Mouse (Mus musculus): ENCODE results near the gene Mrps18c. TPM values are rescaled to one million over a fixed set of nuclear protein-coding genes. Genes with fewer than 3 reads are reported as not detected.

The Mrps18c gene
- polyA plus RNA-seq, 1 experiment from 2014 or later: 199 TPM

- no peak overlapping the region for H3K9ac ChIP-seq (ENCODE audit: low read length)
- H3K4me2 ChIP-seq (ENCODE audit: low read depth, severe bottlenecking): no peak overlapping the region
- no peak for DNase-seq (ENCODE audit: low spot score)
- 82% methylated on average over 4 of the region's 4 CpGs for WGBS
- no peaks in the 10 kb centered on the region for H3K4me1 ChIP-seq (ENCODE audit: control insufficient read depth, insufficient read depth, low read length)
- no peaks in the 10 kb centered on the region for H3K9me3 ChIP-seq (ENCODE audit: control insufficient read depth, low read length)
- no peak for ATAC-seq (ENCODE audit: insufficient number of reproducible peaks, low FRiP score, low TSS enrichment, low read depth)
- no peak overlapping the region for H3K27ac ChIP-seq (replicated peaks; ENCODE audit: low read depth, low read length)
- H3K36me3 ChIP-seq (ENCODE audit: control insufficient read depth, insufficient read depth, low read length): no peaks in the 10 kb centered on the region
- H3K27me3 ChIP-seq (ENCODE audit: control insufficient read depth, insufficient read depth, low read length): no peaks in the 10 kb centered on the region; the same call in 1 of the 2 replicates
- no peak overlapping the region for H3K4me3 ChIP-seq (ENCODE audit: low read depth, low read length)
These were observed 55.5 kb downstream of the Mrps18c start for GRCm38 (mm10) chr5:100853963-100854362.

Other genes with a start within 250 kb of the Mrps18c start
- gene Plac8, start 226.4 kb upstream of the Mrps18c start, polyA plus RNA-seq (2014; fragmentation: Nextera tagmentation; extraction: Ambion mirVana): 2.7 and 3.1 TPM in 2 replicates
- gene Coq2, start 123.5 kb upstream of the Mrps18c start, polyA plus RNA-seq (2014; fragmentation: Nextera tagmentation; extraction: Ambion mirVana): 56.4 and 62.4 TPM in 2 replicates
- gene Hpse, start 78.9 kb upstream of the Mrps18c start, polyA plus RNA-seq (2014; fragmentation: Nextera tagmentation; extraction: Ambion mirVana): 1.5 and 2.1 TPM in 2 replicates
- 25.3 and 27.6 TPM in 2 replicates for gene Helq, start within 50 bp of the Mrps18c start, polyA plus RNA-seq (2014; fragmentation: Nextera tagmentation; extraction: Ambion mirVana)
- 31.1 and 31.2 TPM in 2 replicates for gene Abraxas1, start 22.3 kb downstream of the Mrps18c start, polyA plus RNA-seq (2014; fragmentation: Nextera tagmentation; extraction: Ambion mirVana)
- gene Gpat3, start 47.1 kb downstream of the Mrps18c start, polyA plus RNA-seq (2014; fragmentation: Nextera tagmentation; extraction: Ambion mirVana): 0.40 and 0.45 TPM in 2 replicates